Mouse (Mus musculus): ENCODE results near the gene Uck1.

- TF ChIP-seq CTCF (IDR thresholded peaks at IDR 0.05; ENCODE audit: borderline replicate concordance, control insufficient read depth, extremely low read depth, insufficient read depth, low read length, poor library complexity) (no peak), POLR2A (IDR thresholded peaks at IDR 0.05; ENCODE audit: control insufficient read depth, extremely low read depth, insufficient read depth, low read length, poor library complexity) (peak; percentile 75)
Observed at GRCm38 (mm10) chr2:32259657-32260417, at the start of gene Uck1.
